In the genomic region with DNA sequence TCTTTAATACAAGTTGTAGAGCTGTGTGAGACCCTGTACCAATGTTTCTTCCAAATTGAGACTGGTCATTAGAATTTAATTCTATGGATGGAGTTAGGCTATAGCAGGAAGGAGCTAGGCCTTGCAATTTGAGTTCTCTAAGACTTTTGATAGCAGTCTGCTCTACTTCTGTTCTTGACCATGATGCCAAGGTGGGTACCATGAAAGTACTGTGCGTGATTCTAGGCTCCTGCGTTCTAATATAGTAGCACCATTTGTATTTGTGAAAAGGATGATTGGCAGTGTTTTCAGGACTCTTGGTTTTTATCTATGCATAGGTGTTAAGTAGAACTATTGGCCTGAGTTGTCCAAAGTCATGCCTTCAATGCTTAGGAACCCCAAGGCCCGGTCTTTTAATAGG, we compare ENCODE assay signal across 26 mouse cellular contexts. TPM values are rescaled to one million over a fixed set of nuclear protein-coding genes. Genes with fewer than 3 reads are reported as not detected.
"Had no signal": no experiment of that assay in that cellular context is flagged by ENCODE, and none has a peak within 500 bp of the region (broad histone marks: within the 10 kb centered on the region; RNA-seq: fewer than 3 reads in every experiment).

No protein-coding gene starts in this region.

- ATAC-seq: liver, embryonic 12.5 days; midbrain, embryonic 16.5 days had no signal

- H3K9ac ChIP-seq: limb, embryonic 13.5 days; liver, embryonic 12.5 days; liver, embryonic 15.5 days; lung, embryonic 15.5 days; midbrain, embryonic 12.5 days; neural tube, embryonic 13.5 days; stomach, embryonic 15.5 days had no signal

- H3K4me3 ChIP-seq: layer of hippocampus, adult 2 months; limb, embryonic 10.5 days; limb, embryonic 13.5 days; liver, embryonic 12.5 days; liver, embryonic 15.5 days; lung, embryonic 15.5 days; midbrain, embryonic 12.5 days; myocyte; neural tube, embryonic 13.5 days; stomach, embryonic 15.5 days had no signal

- H3K27me3 ChIP-seq: limb, embryonic 13.5 days; liver, embryonic 12.5 days; liver, embryonic 15.5 days; lung, embryonic 15.5 days; midbrain, embryonic 12.5 days; neural tube, embryonic 13.5 days; stomach, embryonic 15.5 days had no signal

- H3K4me2 ChIP-seq: limb, embryonic 13.5 days; liver, embryonic 12.5 days; liver, embryonic 15.5 days; lung, embryonic 15.5 days; midbrain, embryonic 12.5 days; neural tube, embryonic 13.5 days; stomach, embryonic 15.5 days had no signal

- H3K27ac ChIP-seq: layer of hippocampus, adult 2 months; limb, embryonic 10.5 days; limb, embryonic 13.5 days; liver, embryonic 12.5 days; liver, embryonic 15.5 days; lung, embryonic 15.5 days; midbrain, embryonic 12.5 days; neural tube, embryonic 13.5 days; stomach, embryonic 15.5 days had no signal

- H3K9me3 ChIP-seq: limb, embryonic 10.5 days; limb, embryonic 13.5 days; liver, embryonic 12.5 days; liver, embryonic 15.5 days; lung, embryonic 15.5 days; midbrain, embryonic 12.5 days; neural tube, embryonic 13.5 days; stomach, embryonic 15.5 days had no signal

- DNase-seq: kidney, adult 9 months; kidney, postnatal 14 days; layer of hippocampus, adult 9-11 months; liver; lung, adult 18-20 months; lung, postnatal 10 days; lung, postnatal 4 days; retina, postnatal 1 day; right cerebral cortex, postnatal 25 days; spleen, adult 18-20 months; thymus, postnatal 25 days had no signal

RNA-seq across cellular contexts. Expression of a gene that starts 44.7 kb away (rescaled TPM):
- total RNA-seq: megakaryocyte progenitor cell, adult 5-6 weeks; monocyte, adult 5-6 weeks; neutrophil, adult 5-6 weeks had no signal
- polyA plus RNA-seq: large intestine, adult 2 months; liver, embryonic 12.5 days; liver, embryonic 15.5 days; myocyte had no signal
